Mouse (Mus musculus) thymus, adult 2 months (tissue): ENCODE results near the gene Wscd2.

Experiments used
- CTCF ChIP-seq: fragments of 200-500 bp; IDR thresholded peaks from 2 replicates; pipeline ENCODE4 v1.5.1; 2012; ENCODE audit warnings: mild to moderate bottlenecking, control low read depth, low read length, moderate library complexity, borderline replicate concordance; ENCODE audit not compliant: control insufficient read depth, poor library complexity, insufficient read depth; ENCODE audit errors: extremely low read depth
- POLR2A ChIP-seq: fragments of 200-500 bp; IDR thresholded peaks from 2 replicates; pipeline ENCODE4 v1.6.1; 2012; ENCODE audit warnings: mild to moderate bottlenecking, low read length, control low read depth, moderate library complexity; ENCODE audit not compliant: control insufficient read depth, poor library complexity, insufficient read depth; ENCODE audit errors: extremely low read depth

GRCm38 (mm10) chr5:113550249-113550648, 60.1 kb downstream of the Wscd2 start:
- TF ChIP-seq CTCF (no peak), POLR2A (no peak)
